Mouse (Mus musculus) midbrain, embryonic 16.5 days (tissue): ENCODE results near the gene Atf3. TPM values are rescaled to one million over a fixed set of nuclear protein-coding genes. Genes with fewer than 3 reads are reported as not detected.

Experiments used
- ATAC-seq: fragments of 200-750 bp; cut with Nextera tagmentation; 2 replicates; pipeline ENCODE4 v1.8.0; 2017; ENCODE audit warnings: moderate TSS enrichment
- H3K27ac ChIP-seq: fragments of 300-500 bp; sonication (generic); 2 replicates; pipeline ENCODE4 v1.5.1; 2014; ENCODE audit warnings: mild to moderate bottlenecking, low read length, mixed read lengths
- H3K27me3 ChIP-seq: fragments of 300-500 bp; sonication (generic); 2 replicates; pipeline ENCODE4 v1.6.1; 2014; ENCODE audit warnings: low read depth, low read length, mixed read lengths; ENCODE audit not compliant: control insufficient read depth, insufficient read depth
- H3K36me3 ChIP-seq: fragments of 300-500 bp; sonication (generic); 2 replicates; pipeline ENCODE4 v1.6.1; 2014; ENCODE audit warnings: mild to moderate bottlenecking, low read length, moderate library complexity, mixed read lengths; ENCODE audit not compliant: control insufficient read depth, insufficient read depth
- H3K4me1 ChIP-seq: fragments of 300-500 bp; sonication (generic); 2 replicates; pipeline ENCODE4 v1.6.1; 2014; ENCODE audit warnings: mild to moderate bottlenecking, low read length, mixed read lengths; ENCODE audit not compliant: control insufficient read depth, insufficient read depth
- H3K4me2 ChIP-seq: fragments of 300-500 bp; sonication (generic); 2 replicates; pipeline ENCODE4 v1.6.1; 2014; ENCODE audit warnings: mild to moderate bottlenecking, low read length, mixed read lengths
- H3K4me3 ChIP-seq: fragments of 300-500 bp; sonication (generic); 2 replicates; pipeline ENCODE4 v1.5.1; 2014; ENCODE audit warnings: low read depth, mild to moderate bottlenecking, low read length, moderate library complexity, mixed read lengths
- H3K9ac ChIP-seq: fragments of 300-500 bp; sonication (generic); 2 replicates; pipeline ENCODE4 v1.6.1; 2014; ENCODE audit warnings: low read depth, low read length, mixed read lengths
- H3K9me3 ChIP-seq: fragments of 300-500 bp; sonication (generic); replicated peaks from 2 replicates; pipeline ENCODE4 v1.6.1; 2014; ENCODE audit warnings: mild to moderate bottlenecking, low read length, mixed read lengths; ENCODE audit not compliant: control insufficient read depth, poor library complexity, severe bottlenecking
- WGBS: fragments of 180-500 bp; shearing (Covaris S2); extraction: QIAGEN DNeasy Blood & Tissue Kit; methylation state at CpG from one replicate; pipeline ENCODE4 v1.1.7; 2014; 5-methylcytosine and 5-hydroxymethylcytosine counted together
- polyA plus RNA-seq: library from polyadenylated mRNA; unstranded; fragments of >200 nt; fragmentation: Nextera tagmentation; extraction: Ambion mirVana; gene quantifications from 2 replicates; pipeline ENCODE4 v1.2.1, GENCODE M21; 2015

Gene Atf3
- polyA plus RNA-seq, 1 experiment from 2014 or later: 1.6 TPM

DNA sequence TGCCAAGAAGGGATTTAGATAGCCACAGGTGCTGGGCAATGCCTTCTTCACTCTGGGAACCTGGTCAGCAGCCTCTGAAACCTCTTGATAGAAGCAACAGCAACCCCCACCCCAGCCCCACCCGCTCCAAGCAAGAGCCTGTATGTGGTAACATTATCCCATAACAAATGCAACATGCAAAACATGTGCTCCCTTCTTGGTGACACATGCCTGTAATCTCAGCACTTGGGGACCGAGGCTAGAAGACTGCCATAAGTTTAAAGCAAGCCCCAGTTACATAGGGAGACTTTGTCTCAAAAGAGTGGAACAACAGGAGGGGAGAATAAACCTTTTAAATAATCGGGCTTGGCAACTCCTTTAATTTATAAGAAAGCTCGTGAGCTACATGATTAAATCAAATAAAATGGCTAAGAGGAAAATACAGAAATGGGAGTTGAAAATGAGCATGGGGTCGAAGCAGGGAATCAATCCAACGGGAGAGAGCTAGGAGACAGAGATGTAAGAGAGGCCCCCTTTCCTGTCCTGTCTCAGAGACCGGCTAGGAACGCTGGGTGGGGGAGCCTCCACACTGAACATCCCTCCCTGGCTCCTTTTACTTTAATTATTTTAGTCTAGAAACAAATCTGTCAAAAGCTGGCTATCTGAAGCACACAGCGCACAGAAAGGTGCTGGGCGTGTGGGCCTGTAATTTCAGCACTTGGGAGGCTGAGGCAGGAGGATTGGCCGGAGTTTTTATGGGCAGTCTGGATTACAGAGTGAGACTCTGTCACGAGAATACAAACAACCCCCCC lies 36.2 kb downstream of the Atf3 start:
- Histone ChIP-seq H3K4me2 (peak overlapping the region; percentile 98; the same call in 1 of the 2 replicates), H3K4me1 (peaks cover 35% of the 10 kb centered on the region), H3K9me3 (no peaks in the 10 kb centered on the region), H3K27me3 (peaks cover 40% of the 10 kb centered on the region), H3K9ac (no peak overlapping the region), H3K36me3 (no peaks in the 10 kb centered on the region), H3K27ac (no peak overlapping the region), H3K4me3 (no peak overlapping the region)
- no peak for ATAC-seq
- WGBS: 50% methylated on average over 12 of the region's 12 CpGs

DNA sequence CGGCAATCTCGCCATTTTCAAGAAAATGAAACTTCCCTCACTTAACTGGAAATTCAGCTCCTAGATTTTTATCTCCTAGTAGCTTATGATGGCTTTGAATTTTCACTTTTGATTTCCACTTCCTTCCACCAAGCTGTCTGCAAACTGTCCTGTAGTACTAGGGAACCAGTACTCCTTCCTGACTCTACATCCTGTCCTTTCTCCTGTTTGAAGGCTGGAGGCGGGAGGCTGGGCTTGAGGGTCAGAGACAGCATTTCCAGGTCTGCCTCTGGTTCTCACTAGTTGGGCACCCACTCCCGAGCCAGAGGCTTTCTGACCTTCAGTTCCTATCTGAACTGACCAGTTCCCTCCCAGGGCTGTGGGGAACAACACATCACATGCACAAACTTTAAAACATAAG lies 37.4 kb downstream of the Atf3 start:
- no peak overlapping the region for H3K9ac ChIP-seq
- peaks cover 36% of the 10 kb centered on the region for H3K27me3 ChIP-seq
- ATAC-seq: no peak
- H3K9me3 ChIP-seq: no peaks in the 10 kb centered on the region
- H3K4me3 ChIP-seq: no peak overlapping the region
- H3K27ac ChIP-seq: no peak overlapping the region
- no peak overlapping the region for H3K4me2 ChIP-seq
- H3K36me3 ChIP-seq: no peaks in the 10 kb centered on the region
- peaks cover 26% of the 10 kb centered on the region for H3K4me1 ChIP-seq
- WGBS: 83% methylated on average over 4 of the region's 4 CpGs

DNA sequence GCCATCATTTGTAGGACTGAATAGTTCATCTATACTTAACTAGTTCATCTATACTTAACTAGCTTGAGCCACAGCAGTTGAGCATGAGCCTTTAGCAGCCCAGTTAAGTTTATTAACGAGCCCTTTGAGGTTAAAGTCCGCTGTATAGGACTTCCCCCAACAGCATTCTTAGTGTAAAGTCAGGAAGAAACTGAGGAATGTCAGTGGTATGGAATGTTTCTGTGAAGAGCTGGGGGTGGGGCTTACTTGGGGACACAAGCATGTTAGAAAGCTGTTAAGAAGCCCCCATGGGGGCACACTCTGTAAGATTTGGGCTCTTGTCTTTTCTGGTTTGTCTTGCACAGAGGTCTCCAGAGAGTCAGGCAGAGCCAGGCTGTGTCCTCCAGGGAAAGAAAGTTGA lies 38.0 kb downstream of the Atf3 start:
- Histone ChIP-seq H3K4me2 (no peak overlapping the region), H3K9ac (no peak overlapping the region), H3K36me3 (no peaks in the 10 kb centered on the region), H3K4me1 (peaks cover 21% of the 10 kb centered on the region), H3K27ac (no peak overlapping the region), H3K4me3 (no peak overlapping the region), H3K9me3 (no peaks in the 10 kb centered on the region), H3K27me3 (peaks cover 36% of the 10 kb centered on the region)
- ATAC-seq: no peak
- WGBS: 44% methylated on average over 2 of the region's 2 CpGs

DNA sequence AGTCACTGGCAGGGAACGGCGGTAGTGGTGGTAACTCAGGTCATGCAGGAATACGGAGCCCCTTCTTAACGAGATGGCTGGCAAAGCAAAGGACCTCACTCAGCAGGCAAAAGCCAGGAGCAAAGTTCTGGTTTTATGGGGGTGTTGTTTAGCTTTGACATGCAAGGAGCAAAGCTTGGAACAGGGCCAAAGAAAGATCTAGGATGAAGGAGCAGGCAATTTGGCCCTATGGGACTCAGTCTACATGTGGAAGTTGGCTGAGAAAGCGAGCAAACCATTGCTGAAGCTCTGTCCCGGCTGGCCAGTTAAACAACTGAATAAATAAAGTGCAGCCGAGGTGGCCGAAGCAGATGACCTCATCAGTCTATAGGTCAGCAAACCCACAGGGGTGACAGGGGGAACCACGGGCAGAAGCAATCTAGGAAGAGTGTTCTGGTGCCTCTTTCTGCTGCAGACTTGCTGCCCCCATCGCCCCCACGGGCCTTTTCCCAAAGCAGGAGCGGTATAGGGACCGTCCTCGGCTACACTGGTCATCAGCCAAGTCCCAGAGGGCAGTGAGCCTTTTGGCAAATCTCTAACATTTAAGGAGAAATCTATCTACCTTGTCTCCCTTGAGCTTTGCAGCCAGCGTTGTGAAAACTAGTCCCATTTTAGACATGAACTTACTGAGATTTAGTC lies 39.2 kb downstream of the Atf3 start:
- peaks cover 9% of the 10 kb centered on the region for H3K4me1 ChIP-seq
- WGBS: 40% methylated on average over 15 of the region's 15 CpGs
- no peak for ATAC-seq
- no peaks in the 10 kb centered on the region for H3K9me3 ChIP-seq
- H3K27me3 ChIP-seq: peaks cover 25% of the 10 kb centered on the region
- no peak overlapping the region for H3K4me3 ChIP-seq
- H3K27ac ChIP-seq: no peak overlapping the region
- no peak overlapping the region for H3K9ac ChIP-seq
- no peaks in the 10 kb centered on the region for H3K36me3 ChIP-seq
- no peak overlapping the region for H3K4me2 ChIP-seq

DNA sequence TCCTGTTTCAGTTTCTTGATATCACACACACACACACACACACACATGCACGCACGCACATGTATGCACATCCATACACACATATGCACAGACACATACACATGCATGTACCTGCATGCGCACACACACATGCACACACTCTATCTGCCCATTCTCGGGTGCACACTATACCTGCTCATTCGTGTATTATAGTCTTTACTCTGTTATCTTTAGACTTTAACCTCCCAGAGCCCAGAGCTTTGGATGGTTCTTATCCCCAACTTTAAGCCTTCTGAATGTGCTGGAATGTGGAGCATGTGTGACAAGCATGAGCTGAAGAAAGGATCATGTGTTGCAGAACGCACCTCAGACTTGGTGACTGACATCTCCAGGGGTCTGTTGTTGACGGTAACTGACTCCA lies 41.0 kb downstream of the Atf3 start:
- 80% methylated on average over 7 of the region's 7 CpGs for WGBS
- no peak overlapping the region for H3K27ac ChIP-seq
- H3K36me3 ChIP-seq: no peaks in the 10 kb centered on the region
- H3K9ac ChIP-seq: no peak overlapping the region
- no peak for ATAC-seq
- H3K4me1 ChIP-seq: no peaks in the 10 kb centered on the region
- no peak overlapping the region for H3K4me3 ChIP-seq
- H3K9me3 ChIP-seq: no peaks in the 10 kb centered on the region
- H3K4me2 ChIP-seq: no peak overlapping the region
- H3K27me3 ChIP-seq: peaks cover 16% of the 10 kb centered on the region

DNA sequence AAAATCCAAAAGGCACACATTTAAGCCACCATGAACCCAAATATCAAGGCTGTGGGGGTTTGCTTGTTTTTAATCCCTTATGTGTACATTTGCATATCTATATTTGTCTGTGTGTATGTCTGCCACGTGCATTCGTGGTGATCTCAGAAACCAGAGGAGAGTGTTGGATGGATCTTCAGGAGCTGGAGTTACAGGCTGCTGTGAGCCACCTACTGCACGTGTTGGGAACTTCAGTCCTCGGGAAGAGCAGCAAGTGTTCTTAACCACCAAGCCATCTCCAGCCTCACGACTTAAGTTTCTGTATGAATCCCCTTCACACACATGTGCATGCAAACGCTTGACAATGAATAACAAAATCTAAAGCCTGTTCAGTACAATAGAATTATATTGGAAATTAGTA lies 45.4 kb downstream of the Atf3 start:
- Histone ChIP-seq H3K9ac (no peak overlapping the region), H3K9me3 (no peaks in the 10 kb centered on the region), H3K27me3 (no peaks in the 10 kb centered on the region), H3K4me3 (no peak overlapping the region), H3K27ac (no peak overlapping the region), H3K4me1 (no peaks in the 10 kb centered on the region), H3K4me2 (no peak overlapping the region), H3K36me3 (no peaks in the 10 kb centered on the region)
- WGBS: 10% methylated on average over 6 of the region's 6 CpGs
- ATAC-seq: no peak

DNA sequence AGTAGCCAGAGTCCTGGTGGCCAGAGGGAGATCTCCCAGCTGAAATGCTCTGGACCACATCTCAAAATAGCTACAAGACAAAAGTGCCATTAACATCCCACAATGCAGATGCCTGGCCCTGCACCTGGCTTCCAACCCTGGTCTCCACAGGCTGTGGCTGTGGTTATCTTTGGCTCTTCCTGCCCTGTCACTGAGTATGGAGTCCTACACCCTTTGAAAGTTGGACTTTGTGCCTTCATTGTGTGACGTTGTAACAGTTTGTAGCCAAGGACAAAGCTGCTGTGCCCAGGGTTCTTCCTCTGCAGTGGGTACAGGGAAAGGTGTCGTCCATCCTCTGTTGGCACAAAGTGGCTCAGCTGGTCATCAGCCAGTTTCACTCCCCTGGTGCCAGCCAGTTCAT lies 47.4 kb downstream of the Atf3 start:
- Histone ChIP-seq H3K9ac (no peak overlapping the region), H3K27me3 (no peaks in the 10 kb centered on the region), H3K36me3 (no peaks in the 10 kb centered on the region), H3K27ac (no peak overlapping the region), H3K9me3 (no peaks in the 10 kb centered on the region), H3K4me1 (no peaks in the 10 kb centered on the region; the same call in 1 of the 2 replicates), H3K4me3 (no peak overlapping the region), H3K4me2 (no peak overlapping the region)
- ATAC-seq: no peak
- WGBS: 81% methylated on average over 2 of the region's 2 CpGs

DNA sequence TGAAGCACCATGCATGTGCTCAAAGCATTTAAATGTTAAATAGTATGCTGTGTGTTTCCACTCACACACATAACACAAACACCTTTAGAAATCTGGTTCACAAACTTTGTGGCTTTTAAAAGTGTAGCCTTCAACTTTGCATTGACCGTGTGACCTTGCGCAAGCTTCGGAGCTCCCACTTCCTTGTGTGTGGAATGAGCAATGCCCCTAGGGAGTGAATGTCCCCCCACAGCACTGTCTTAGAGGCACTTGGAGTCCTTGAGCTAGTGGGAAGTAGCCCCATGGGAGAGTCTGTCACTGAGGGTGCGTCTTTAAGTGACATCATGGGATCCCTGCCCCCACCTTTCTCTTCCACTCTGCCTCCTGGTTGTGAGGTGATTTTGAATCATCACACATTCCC lies 51.6 kb downstream of the Atf3 start:
- no peak overlapping the region for H3K4me2 ChIP-seq
- no peak overlapping the region for H3K27ac ChIP-seq
- H3K4me3 ChIP-seq: no peak overlapping the region
- no peak overlapping the region for H3K9ac ChIP-seq
- ATAC-seq: no peak
- H3K9me3 ChIP-seq: no peaks in the 10 kb centered on the region
- no peaks in the 10 kb centered on the region for H3K36me3 ChIP-seq
- no peaks in the 10 kb centered on the region; the same call in 1 of the 2 replicates for H3K4me1 ChIP-seq
- WGBS: 80% methylated on average over 4 of the region's 4 CpGs
- H3K27me3 ChIP-seq: no peaks in the 10 kb centered on the region

DNA sequence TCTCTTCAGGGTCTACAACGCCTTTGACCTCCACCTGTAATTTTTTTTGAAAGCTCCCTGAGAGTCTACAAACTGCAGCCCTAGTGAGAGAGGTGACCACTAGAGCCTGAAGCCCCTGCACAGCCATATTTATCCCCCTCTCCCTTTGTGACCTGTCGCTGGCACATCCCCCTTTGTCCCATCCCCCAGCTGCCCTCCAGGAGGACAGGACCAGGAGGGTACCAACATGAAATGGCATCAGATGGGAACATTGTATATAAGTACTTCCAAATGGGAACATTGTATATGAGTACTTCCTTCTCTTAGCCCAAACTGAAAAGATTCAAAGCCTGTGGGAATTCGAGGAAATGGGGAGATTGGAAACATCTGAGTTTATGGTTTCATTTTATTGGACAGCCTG lies 53.1 kb downstream of the Atf3 start, which contains the start of gene Fam71a:
Gene Fam71a (minus strand): TSS at position 101 of the 400 bp plus-strand sequence.
- Histone ChIP-seq H3K27ac (no peak within 1 kb of the TSS), H3K36me3 (no peaks in the 10 kb centered on the region), H3K4me3 (no peak within 1 kb of the TSS), H3K27me3 (no peaks in the 10 kb centered on the region), H3K9ac (no peak within 1 kb of the TSS), H3K4me1 (no peaks in the 10 kb centered on the region; the same call in 1 of the 2 replicates), H3K9me3 (no peaks in the 10 kb centered on the region), H3K4me2 (no peak within 1 kb of the TSS)
- 84% methylated on average over 3 of the region's 3 CpGs for WGBS
- ATAC-seq: no peak
